Mouse (Mus musculus) limb, embryonic 12.5 days (tissue): ENCODE measurements around the gene Igflr1. TPM values are rescaled to one million over a fixed set of nuclear protein-coding genes. Genes with fewer than 3 reads are reported as not detected.

ENCODE experiments used
- ATAC-seq: fragments of 200-750 bp; cut with Nextera tagmentation; 2 replicates; pipeline ENCODE4 v1.8.0; 2017; ENCODE audit warnings: low read depth, moderate TSS enrichment; ENCODE audit not compliant: insufficient number of reproducible peaks, insufficient read depth, low FRiP score, low TSS enrichment
- H3K27ac ChIP-seq: fragments of 300-500 bp; sonication (generic); 2 replicates; pipeline ENCODE4 v1.5.1; 2016; ENCODE audit warnings: mild to moderate bottlenecking, moderate library complexity
- H3K27me3 ChIP-seq: fragments of 300-500 bp; sonication (generic); 2 replicates; pipeline ENCODE4 v1.6.1; 2016; ENCODE audit warnings: mild to moderate bottlenecking, moderate library complexity
- H3K36me3 ChIP-seq: fragments of 300-500 bp; sonication (generic); 2 replicates; pipeline ENCODE4 v1.6.1; 2016; ENCODE audit warnings: mild to moderate bottlenecking, moderate library complexity
- H3K4me1 ChIP-seq: fragments of 300-500 bp; sonication (generic); replicated peaks from 2 replicates; pipeline ENCODE4 v1.6.1; 2016
- H3K4me2 ChIP-seq: fragments of 300-500 bp; sonication (generic); 2 replicates; pipeline ENCODE4 v1.6.1; 2016; ENCODE audit warnings: mild to moderate bottlenecking, moderate library complexity
- H3K4me3 ChIP-seq: fragments of 300-500 bp; sonication (generic); replicated peaks from 2 replicates; pipeline ENCODE4 v1.5.1; 2016; ENCODE audit warnings: mild to moderate bottlenecking
- H3K9ac ChIP-seq: fragments of 300-500 bp; sonication (generic); replicated peaks from 2 replicates; pipeline ENCODE4 v1.6.1; 2016; ENCODE audit warnings: mild to moderate bottlenecking, moderate library complexity
- H3K9me3 ChIP-seq: fragments of 300-500 bp; sonication (generic); 2 replicates; pipeline ENCODE4 v1.6.1; 2016; ENCODE audit warnings: mild to moderate bottlenecking, moderate library complexity
- WGBS: fragments of 180-500 bp; shearing (Covaris S2); methylation state at CpG from one replicate; pipeline ENCODE4 v1.1.7; 2016; 5-methylcytosine and 5-hydroxymethylcytosine counted together
- polyA plus RNA-seq: library from polyadenylated mRNA; unstranded; fragments of >200 nt; fragmentation: Nextera tagmentation; extraction: Ambion mirVana; gene quantifications from 2 replicates; pipeline ENCODE4 v1.2.1, GENCODE M21; 2016

Gene Igflr1
- polyA plus RNA-seq, 1 experiment from 2014 or later: 3.2 TPM

DNA sequence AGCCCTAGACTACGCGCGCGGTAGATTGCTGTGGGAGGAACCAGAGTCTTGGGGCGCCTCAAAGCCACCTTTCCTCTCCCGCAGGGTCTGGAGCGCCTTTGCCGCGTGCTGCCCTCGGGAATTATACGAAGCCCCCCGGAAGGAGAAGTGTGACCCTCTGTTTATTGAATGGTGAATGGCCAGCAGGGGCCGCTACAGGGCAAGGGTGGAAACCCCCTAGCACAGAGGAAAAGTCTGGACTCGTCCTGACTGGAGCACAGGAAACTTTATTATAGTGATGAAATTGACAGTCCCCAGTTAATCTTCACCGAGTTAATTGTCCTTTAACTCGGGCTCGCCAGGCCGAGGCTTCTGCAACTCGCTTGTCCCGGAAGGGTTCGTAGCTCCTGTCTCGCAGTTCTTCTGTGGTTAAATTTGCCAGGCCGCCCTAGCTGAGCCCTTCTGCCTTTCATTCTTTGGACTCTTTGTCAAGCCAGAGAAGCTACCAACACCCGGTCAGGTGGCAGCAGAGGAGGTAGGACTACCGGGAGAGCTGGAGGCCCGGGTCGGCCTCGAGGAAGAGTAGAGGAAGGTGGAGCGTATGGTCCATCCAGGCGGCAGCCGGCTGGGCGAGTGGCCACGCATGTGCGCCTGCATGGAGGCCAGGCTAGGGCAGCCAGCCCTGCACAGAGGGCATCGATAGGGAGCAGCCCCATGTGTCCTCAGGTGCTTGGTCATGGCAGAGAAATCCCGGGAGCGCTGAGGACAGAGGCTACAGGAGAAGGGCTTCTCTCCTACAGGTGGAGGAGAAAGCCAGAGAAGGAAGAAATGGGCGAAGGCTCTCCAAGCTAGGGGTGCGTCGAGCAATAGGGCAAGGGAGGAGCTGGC is 24.4 kb downstream of the Igflr1 start:
- 28% methylated on average over 40 of the region's 40 CpGs for WGBS
- Histone ChIP-seq H3K9ac (peak overlapping the region; percentile 51), H3K36me3 (peaks cover 22% of the 10 kb centered on the region), H3K4me3 (peak overlapping the region; percentile 99), H3K27me3 (no peaks in the 10 kb centered on the region), H3K4me2 (peak overlapping the region; percentile 94), H3K9me3 (no peaks in the 10 kb centered on the region), H3K27ac (peak overlapping the region; percentile 92), H3K4me1 (peaks cover 20% of the 10 kb centered on the region)
- ATAC-seq: peak; percentile 64

DNA sequence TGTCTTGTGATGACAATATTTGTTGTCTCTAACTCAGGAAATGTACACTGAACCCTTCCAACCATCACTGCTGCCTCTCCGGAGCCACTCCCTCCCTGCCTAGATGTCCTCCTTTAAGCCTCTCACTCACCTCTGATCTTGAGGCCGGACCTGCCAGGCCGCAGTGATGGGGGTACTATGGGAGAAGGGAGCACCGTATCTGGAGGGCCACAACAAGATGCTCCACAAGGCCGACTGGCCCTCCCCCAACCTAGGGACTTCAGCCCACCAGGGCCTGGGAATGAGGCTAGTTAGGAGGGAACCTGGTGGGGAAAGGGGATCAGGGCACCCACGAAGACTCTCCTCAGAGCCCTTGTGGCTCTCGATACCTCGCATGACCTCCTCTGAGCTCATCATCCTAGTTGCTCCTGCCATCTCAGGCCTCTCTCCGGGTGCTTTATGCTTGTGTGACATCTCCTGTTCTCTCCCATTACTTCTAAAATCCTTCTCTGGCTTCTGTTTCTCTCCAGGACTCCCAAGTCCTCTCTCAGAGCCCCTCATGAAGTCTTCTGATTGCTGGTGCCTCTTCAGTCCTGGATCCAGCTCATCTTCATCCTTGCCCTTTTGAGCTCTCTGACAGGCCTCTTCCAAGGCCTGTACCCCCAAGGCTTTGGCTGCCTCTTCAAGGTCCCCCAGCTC is 25.8 kb downstream of the Igflr1 start:
- Histone ChIP-seq H3K4me1 (peaks cover 20% of the 10 kb centered on the region), H3K36me3 (peaks cover 8% of the 10 kb centered on the region), H3K27ac (no peak overlapping the region), H3K4me2 (no peak overlapping the region), H3K27me3 (peaks cover 5% of the 10 kb centered on the region), H3K4me3 (no peak overlapping the region), H3K9ac (no peak overlapping the region; the same call in 1 of the 2 replicates), H3K9me3 (no peaks in the 10 kb centered on the region)
- WGBS: 86% methylated on average over 9 of the region's 9 CpGs
- ATAC-seq: no peak

DNA sequence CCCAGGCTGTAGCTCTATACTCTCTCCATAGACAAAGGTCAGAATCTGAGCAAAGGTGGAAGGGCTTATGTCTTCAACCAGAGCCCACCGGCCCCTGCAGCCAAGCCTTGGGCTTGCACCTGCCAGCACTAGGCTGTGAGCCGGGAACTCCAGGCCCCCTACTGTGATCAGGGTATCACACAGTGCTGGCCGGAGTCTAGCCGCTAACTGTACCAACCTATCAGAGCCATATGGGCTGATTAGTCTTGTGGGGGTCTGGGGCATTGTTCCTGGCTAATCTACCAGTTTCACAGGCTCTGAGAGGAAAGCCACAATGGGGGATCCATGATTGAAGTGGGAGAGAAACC is 26.4 kb downstream of the Igflr1 start:
- Histone ChIP-seq H3K4me3 (no peak overlapping the region), H3K9ac (no peak overlapping the region), H3K9me3 (no peaks in the 10 kb centered on the region), H3K27ac (no peak overlapping the region), H3K36me3 (peaks cover 3% of the 10 kb centered on the region), H3K4me2 (no peak overlapping the region), H3K27me3 (peaks cover 5% of the 10 kb centered on the region), H3K4me1 (peaks cover 17% of the 10 kb centered on the region)
- 59% methylated on average over 4 of the region's 4 CpGs for WGBS
- ATAC-seq: no peak

DNA sequence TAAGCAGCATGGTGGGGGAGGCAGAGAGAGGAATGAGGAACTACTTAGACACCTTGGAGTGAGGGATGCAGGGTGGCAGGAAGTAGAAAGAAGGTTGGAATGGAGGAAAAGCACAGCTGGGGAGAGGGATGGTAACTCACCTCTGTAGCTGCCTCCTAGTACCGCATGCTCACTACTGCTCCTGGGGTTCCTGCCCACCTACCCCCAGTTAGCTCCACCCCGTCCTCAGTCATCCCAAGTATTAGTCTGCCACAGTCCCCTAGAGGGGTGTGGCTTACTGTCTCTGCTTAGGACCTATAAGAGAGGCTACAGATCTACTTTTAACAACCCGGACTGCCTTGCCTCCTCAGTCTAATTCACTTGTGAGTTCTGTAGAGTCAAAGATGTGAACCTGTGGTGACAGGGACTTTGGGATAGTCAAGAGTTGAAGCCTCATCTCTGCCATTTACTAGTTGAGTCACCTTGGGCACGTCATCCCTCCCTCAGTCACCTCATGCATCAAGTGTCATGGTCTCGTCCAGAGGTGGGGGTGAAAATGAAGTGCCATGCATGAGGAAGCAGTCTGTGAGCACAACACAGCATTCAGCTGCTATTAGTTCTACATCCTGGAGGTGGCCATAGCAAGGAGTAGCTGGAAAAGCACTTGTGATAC is 27.7 kb downstream of the Igflr1 start:
- no peaks in the 10 kb centered on the region for H3K36me3 ChIP-seq
- H3K4me1 ChIP-seq: peaks cover 5% of the 10 kb centered on the region
- H3K4me3 ChIP-seq: no peak overlapping the region
- H3K9me3 ChIP-seq: no peaks in the 10 kb centered on the region
- ATAC-seq: no peak
- H3K27me3 ChIP-seq: peaks cover 5% of the 10 kb centered on the region
- no peak overlapping the region for H3K9ac ChIP-seq
- WGBS: 37% methylated on average over 5 of the region's 5 CpGs
- H3K27ac ChIP-seq: no peak overlapping the region
- no peak overlapping the region for H3K4me2 ChIP-seq

DNA sequence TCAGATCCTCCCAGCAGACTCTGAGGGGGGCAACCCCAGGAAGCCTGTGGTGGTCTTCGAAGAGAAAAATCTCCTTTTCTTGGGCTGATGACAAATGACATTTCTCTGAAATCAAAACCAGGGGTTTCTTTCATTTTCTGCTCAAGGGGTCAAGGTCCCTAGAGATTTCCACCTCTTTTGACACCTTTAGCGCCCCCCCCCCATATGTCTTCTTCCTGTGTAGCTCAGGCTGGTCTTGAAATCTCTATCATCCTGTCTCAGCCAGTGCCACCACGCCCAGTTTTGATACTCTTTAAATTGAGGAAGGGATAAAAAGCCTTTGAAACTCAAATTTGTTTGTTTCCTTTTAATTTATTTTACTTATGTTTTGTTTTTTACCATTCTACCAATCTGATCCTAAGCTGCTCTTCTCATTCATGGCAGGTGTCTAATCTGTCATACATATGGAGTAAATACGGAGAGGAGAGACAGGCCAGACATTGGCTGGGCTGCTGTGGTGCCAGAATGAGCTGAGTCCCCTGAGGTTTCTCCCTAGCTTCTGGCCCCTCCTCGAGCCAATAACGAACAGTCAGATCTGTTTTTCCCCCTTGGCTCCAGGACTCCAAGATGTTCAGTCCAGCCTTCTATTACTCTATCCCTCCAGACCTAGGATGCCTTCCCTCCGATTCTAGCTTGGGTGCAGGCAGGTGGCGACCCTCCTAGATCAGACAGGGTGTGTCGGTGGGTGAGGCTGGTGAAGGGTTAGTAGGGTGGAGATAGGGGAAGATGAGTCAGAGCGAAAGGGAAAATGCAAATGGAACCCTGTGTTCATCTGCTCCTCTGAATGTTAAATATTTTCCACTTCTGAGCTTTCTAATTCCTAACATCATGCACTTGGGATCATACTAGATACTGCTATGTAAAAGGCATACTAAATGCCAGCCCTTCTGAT is 28.6 kb downstream of the Igflr1 start:
- WGBS: 77% methylated on average over 10 of the region's 10 CpGs
- Histone ChIP-seq H3K27me3 (peaks cover 5% of the 10 kb centered on the region), H3K9me3 (no peaks in the 10 kb centered on the region), H3K27ac (no peak overlapping the region), H3K4me1 (peaks cover 5% of the 10 kb centered on the region), H3K9ac (no peak overlapping the region), H3K4me2 (no peak overlapping the region), H3K4me3 (no peak overlapping the region), H3K36me3 (no peaks in the 10 kb centered on the region)
- no peak for ATAC-seq

DNA sequence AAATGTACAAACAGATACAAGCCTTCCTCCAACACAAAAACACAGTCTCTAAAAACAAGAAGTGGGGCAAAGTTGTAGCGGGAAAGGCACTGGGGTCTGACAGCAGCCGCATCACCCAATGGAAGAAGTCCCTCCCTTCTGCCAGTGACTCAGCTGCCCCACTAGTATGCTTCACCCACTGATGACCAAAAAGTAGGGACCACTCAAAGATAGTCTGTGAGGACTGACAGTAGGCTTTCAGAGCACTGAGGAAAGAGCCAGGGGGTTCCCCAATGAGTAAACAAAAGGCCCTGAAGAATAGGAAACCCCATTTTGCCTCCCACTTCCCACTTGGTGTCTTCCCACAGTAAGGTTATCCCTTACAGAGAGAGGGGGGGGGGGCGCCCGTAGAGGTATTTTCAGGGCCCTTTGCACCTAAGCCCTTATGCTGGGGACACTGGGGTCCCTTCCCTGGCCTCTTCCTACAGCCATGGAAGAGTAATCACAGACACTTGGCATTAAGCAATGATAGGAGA is 29.3 kb downstream of the Igflr1 start:
- WGBS: 68% methylated on average over 4 of the region's 4 CpGs
- Histone ChIP-seq H3K4me2 (no peak overlapping the region), H3K9ac (no peak overlapping the region), H3K4me3 (no peak overlapping the region), H3K4me1 (peaks cover 5% of the 10 kb centered on the region), H3K36me3 (no peaks in the 10 kb centered on the region), H3K9me3 (no peaks in the 10 kb centered on the region), H3K27me3 (peaks cover 5% of the 10 kb centered on the region), H3K27ac (no peak overlapping the region)
- ATAC-seq: no peak

DNA sequence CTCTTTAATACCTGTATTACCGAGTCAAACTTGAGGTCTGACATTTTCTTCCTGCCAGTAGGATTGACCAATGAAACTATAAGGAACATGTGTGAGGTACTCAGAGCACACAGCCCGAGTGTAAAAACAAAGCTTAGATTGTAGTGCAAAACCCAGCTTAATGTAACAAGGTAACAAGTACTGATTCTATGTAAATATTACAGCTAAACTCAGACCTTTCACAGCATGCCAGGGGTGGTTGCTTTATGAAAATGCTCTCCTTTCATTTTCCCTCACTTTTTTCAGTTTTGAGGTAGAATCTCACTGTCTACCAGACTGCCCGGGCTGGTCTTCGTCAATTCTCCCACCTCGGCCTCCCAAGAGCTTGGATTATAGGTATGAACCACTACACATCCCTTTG is 30.9 kb downstream of the Igflr1 start:
- no peak overlapping the region for H3K4me3 ChIP-seq
- H3K4me1 ChIP-seq: no peaks in the 10 kb centered on the region
- H3K27me3 ChIP-seq: peaks cover 5% of the 10 kb centered on the region
- ATAC-seq: no peak
- H3K9ac ChIP-seq: no peak overlapping the region
- no peaks in the 10 kb centered on the region for H3K9me3 ChIP-seq
- H3K4me2 ChIP-seq: no peak overlapping the region
- no peaks in the 10 kb centered on the region for H3K36me3 ChIP-seq
- 80% methylated on average over 5 of the region's 5 CpGs for WGBS
- H3K27ac ChIP-seq: no peak overlapping the region

DNA sequence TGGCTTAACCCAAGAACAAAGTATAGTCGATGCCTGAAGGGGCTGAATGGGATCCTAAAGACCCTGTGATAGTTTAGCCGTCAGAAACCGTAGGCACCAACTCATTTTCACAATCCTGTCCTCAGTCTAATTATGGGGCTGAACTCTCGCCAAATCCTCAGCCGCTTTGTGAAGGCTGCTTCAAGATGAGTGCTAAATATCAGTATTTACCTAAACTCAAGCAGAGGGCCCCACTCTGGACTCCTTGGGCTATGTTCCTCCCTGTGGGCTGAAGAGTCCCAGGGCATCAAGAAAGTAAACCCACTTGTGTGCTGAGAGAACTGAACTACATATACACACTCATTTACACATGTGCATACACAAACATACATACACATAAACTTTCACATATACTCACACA is 31.6 kb downstream of the Igflr1 start:
- Histone ChIP-seq H3K4me2 (no peak overlapping the region), H3K4me1 (no peaks in the 10 kb centered on the region), H3K36me3 (no peaks in the 10 kb centered on the region), H3K4me3 (no peak overlapping the region), H3K9ac (no peak overlapping the region), H3K27ac (no peak overlapping the region), H3K9me3 (0 out of 2 replicates have a peak, but pooled peaks cover 2% of the 10 kb centered on the region), H3K27me3 (peaks cover 5% of the 10 kb centered on the region)
- WGBS: 77% methylated on average over 5 of the region's 5 CpGs
- ATAC-seq: no peak

DNA sequence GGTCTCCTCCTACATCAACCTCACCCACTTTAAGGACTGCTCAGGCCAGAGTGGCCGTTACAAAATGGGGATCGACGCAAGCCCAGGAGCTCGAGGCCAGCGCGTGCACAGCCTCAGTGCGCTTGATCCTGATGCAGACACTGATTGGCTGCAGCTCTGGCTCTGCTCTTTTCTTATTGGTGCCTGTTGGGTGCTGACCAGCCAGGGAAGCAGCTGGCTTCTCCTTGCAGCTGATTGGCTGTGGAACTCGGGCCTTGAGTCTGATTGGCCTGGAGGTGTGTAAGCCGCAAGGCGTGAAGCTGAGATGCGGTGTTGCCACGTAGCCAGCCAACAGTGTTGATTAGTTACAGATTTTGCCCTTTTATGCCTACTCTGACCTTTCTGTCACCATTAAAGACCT is 33.6 kb downstream of the Igflr1 start, which contains the start of gene Zbtb32:
Gene Zbtb32 (minus strand): TSS at position 124 of the 400 bp plus-strand sequence.
- Histone ChIP-seq H3K4me3 (no peak within 1 kb of the TSS), H3K4me1 (no peaks in the 10 kb centered on the region), H3K27ac (no peak within 1 kb of the TSS), H3K9me3 (0 out of 2 replicates have a peak, but pooled peaks cover 4% of the 10 kb centered on the region), H3K27me3 (peaks cover 5% of the 10 kb centered on the region), H3K4me2 (no peak within 1 kb of the TSS), H3K36me3 (no peaks in the 10 kb centered on the region), H3K9ac (no peak within 1 kb of the TSS)
- 92% methylated on average over 12 of the region's 12 CpGs for WGBS
- no peak for ATAC-seq

DNA sequence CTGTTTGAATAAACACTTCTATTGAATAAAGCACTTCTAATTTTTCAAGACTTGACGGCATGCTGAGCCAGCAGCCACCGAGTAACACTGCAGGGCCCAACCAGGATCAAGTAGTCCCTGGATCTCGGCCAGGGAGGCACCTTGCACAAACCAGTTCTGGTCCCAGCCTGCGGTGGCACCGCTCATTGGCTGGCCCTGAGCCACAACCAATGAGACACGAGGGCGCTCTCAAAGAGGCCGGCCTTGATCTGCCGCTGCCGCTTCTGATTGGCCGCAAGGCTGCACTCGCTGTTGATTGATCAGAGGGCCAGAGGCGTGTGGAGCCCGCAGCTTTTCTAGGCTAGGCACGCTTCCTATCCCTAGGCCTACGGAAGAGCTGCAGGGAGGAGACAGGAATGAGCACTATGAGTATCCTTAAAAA is 34.7 kb downstream of the Igflr1 start:
- ATAC-seq: peak; percentile 92
- 0 out of 2 replicates have a peak, but pooled peaks cover 4% of the 10 kb centered on the region for H3K9me3 ChIP-seq
- H3K4me3 ChIP-seq: no peak overlapping the region
- no peak overlapping the region for H3K9ac ChIP-seq
- peaks cover 3% of the 10 kb centered on the region for H3K27me3 ChIP-seq
- 3% methylated on average over 16 of the region's 16 CpGs for WGBS
- H3K27ac ChIP-seq: no peak overlapping the region
- no peaks in the 10 kb centered on the region for H3K36me3 ChIP-seq
- H3K4me1 ChIP-seq: no peaks in the 10 kb centered on the region
- H3K4me2 ChIP-seq: no peak overlapping the region
